Mouse (Mus musculus) MEL (cell line): ENCODE measurements around the gene Dynll2. TPM values are rescaled to one million over a fixed set of nuclear protein-coding genes. Genes with fewer than 3 reads are reported as not detected.

Experiments used
- DNase-seq: peaks from one replicate; pipeline ENCODE4 v3.0.0; 2011; ENCODE audit warnings: low read depth, low spot score
- H3K27ac ChIP-seq: 2 replicates; pipeline ENCODE4 v1.5.1; 2012; ENCODE audit warnings: low read depth, mild to moderate bottlenecking, control low read depth, low read length, moderate library complexity; ENCODE audit not compliant: control insufficient read depth
- H3K27me3 ChIP-seq, 2 experiments: fragments of 150-350 bp in 1 of 2; sonication (generic) in 1 of 2; 2 replicates each; pipeline ENCODE4 v1.6.1; 2012; ENCODE audit warnings: low read length in 2 of 2, mild to moderate bottlenecking in 2 of 2, improper control_type of control experiment in 1 of 2, moderate library complexity in 1 of 2; ENCODE audit not compliant: insufficient read depth in 2 of 2, control insufficient read depth in 1 of 2
- H3K36me3 ChIP-seq, 2 experiments: 2 replicates each; pipeline ENCODE4 v1.6.1; 2012 to 2014; ENCODE audit warnings: low read length in 2 of 2, improper control_type of control experiment in 1 of 2, inconsistent platforms in 1 of 2, mild to moderate bottlenecking in 1 of 2; ENCODE audit not compliant: insufficient read depth in 2 of 2, control insufficient read depth in 1 of 2
- H3K4me1 ChIP-seq, 2 experiments: fragments of 150-350 bp in 1 of 2; sonication (generic) in 1 of 2; 2 replicates each; pipeline ENCODE4 v1.6.1; 2012; ENCODE audit warnings: low read length in 2 of 2, improper control_type of control experiment in 1 of 2, mild to moderate bottlenecking in 1 of 2; ENCODE audit not compliant: insufficient read depth in 2 of 2, control insufficient read depth in 1 of 2
- H3K4me3 ChIP-seq, 2 experiments: fragments of 150-350 bp in 1 of 2; sonication (generic) in 1 of 2; 2 replicates each; pipeline ENCODE4 v1.5.1; 2012; ENCODE audit warnings: low read depth in 2 of 2, low read length in 2 of 2, mild to moderate bottlenecking in 2 of 2, moderate library complexity in 2 of 2, control low read depth in 1 of 2, improper control_type of control experiment in 1 of 2; ENCODE audit not compliant: control insufficient read depth in 1 of 2, insufficient read depth in 1 of 2
- H3K79me2 ChIP-seq: 2 replicates; pipeline ENCODE4 v1.6.1; 2012; ENCODE audit warnings: mild to moderate bottlenecking, low read length, moderate library complexity; ENCODE audit not compliant: control insufficient read depth, poor library complexity, insufficient read depth
- H3K9ac ChIP-seq: 2 replicates; pipeline ENCODE4 v1.6.1; 2012; ENCODE audit warnings: low read depth, mild to moderate bottlenecking, control low read depth, low read length, moderate library complexity; ENCODE audit not compliant: control insufficient read depth, poor library complexity, severe bottlenecking
- H3K9me3 ChIP-seq: fragments of 150-350 bp; sonication (generic); replicated peaks from 2 replicates; pipeline ENCODE4 v1.6.1; 2012; ENCODE audit warnings: mild to moderate bottlenecking, low read length, improper control_type of control experiment, moderate library complexity; ENCODE audit not compliant: insufficient read depth
- CHD2 ChIP-seq: IDR thresholded peaks from 2 replicates; pipeline ENCODE4 v1.6.1; 2011; ENCODE audit warnings: low read length, improper control_type of control experiment
- CTCF ChIP-seq, 3 experiments: IDR thresholded peaks in 2 of 3; conservative IDR thresholded peaks in 1 of 3; 2 replicates each; pipeline ENCODE4 v1.5.1; 2011 to 2012; ENCODE audit warnings: low read length in 3 of 3, low read depth in 2 of 3, mild to moderate bottlenecking in 2 of 3, improper control_type of control experiment in 1 of 3, inconsistent platforms in 1 of 3, mixed read lengths in 1 of 3, moderate library complexity in 1 of 3; ENCODE audit not compliant: control insufficient read depth in 1 of 3, insufficient read depth in 1 of 3, poor library complexity in 1 of 3, severe bottlenecking in 1 of 3
- ELF1 ChIP-seq: IDR thresholded peaks from 2 replicates; pipeline ENCODE4 v1.6.1; 2014; ENCODE audit warnings: low read depth, mild to moderate bottlenecking, inconsistent platforms, low read length, improper control_type of control experiment, moderate library complexity
- EP300 ChIP-seq, 2 experiments: IDR thresholded peaks; 2 replicates each; pipeline ENCODE4 v1.6.1; 2011; ENCODE audit warnings: improper control_type of control experiment in 2 of 2, low read length in 2 of 2, low read depth in 1 of 2, mild to moderate bottlenecking in 1 of 2
- GABPA ChIP-seq: IDR thresholded peaks from 2 replicates; pipeline ENCODE4 v1.6.1; 2012; ENCODE audit warnings: low read depth, mild to moderate bottlenecking, inconsistent platforms, low read length, improper control_type of control experiment, moderate library complexity
- GATA1 ChIP-seq: IDR thresholded peaks from 2 replicates; pipeline ENCODE4 v1.6.1; 2011; ENCODE audit warnings: low read depth, low read length, improper control_type of control experiment
- MAFK ChIP-seq: IDR thresholded peaks from 2 replicates; pipeline ENCODE4 v1.6.1; 2011; ENCODE audit warnings: low read depth, mild to moderate bottlenecking, low read length, improper control_type of control experiment, borderline replicate concordance
- MXI1 ChIP-seq: IDR thresholded peaks from 2 replicates; pipeline ENCODE4 v1.6.1; 2011; ENCODE audit warnings: mild to moderate bottlenecking, low read depth, low read length, improper control_type of control experiment
- NELFE ChIP-seq: IDR thresholded peaks from 2 replicates; pipeline ENCODE4 v1.6.1; 2011; ENCODE audit warnings: low read depth, low read length, improper control_type of control experiment
- POLR2A ChIP-seq, 2 experiments: IDR thresholded peaks; 2 replicates each; pipeline ENCODE4 v1.6.1; 2011 to 2012; ENCODE audit warnings: low read length in 2 of 2, mild to moderate bottlenecking in 2 of 2, control low read depth in 1 of 2, improper control_type of control experiment in 1 of 2, low read depth in 1 of 2, moderate library complexity in 1 of 2; ENCODE audit not compliant: control insufficient read depth in 1 of 2, insufficient read depth in 1 of 2, poor library complexity in 1 of 2
- POLR2AphosphoS2 ChIP-seq: IDR thresholded peaks from 2 replicates; pipeline ENCODE4 v1.6.1; 2011; ENCODE audit warnings: low read length, improper control_type of control experiment
- RAD21 ChIP-seq: IDR thresholded peaks from 2 replicates; pipeline ENCODE4 v1.6.1; 2011; ENCODE audit warnings: mild to moderate bottlenecking, low read depth, low read length, improper control_type of control experiment
- RCOR1 ChIP-seq: IDR thresholded peaks from 2 replicates; pipeline ENCODE4 v1.6.1; 2012; ENCODE audit warnings: low read depth, mild to moderate bottlenecking, inconsistent platforms, low read length, improper control_type of control experiment
- SIN3A ChIP-seq: IDR thresholded peaks from 2 replicates; pipeline ENCODE4 v1.6.1; 2012; ENCODE audit warnings: low read length, improper control_type of control experiment, inconsistent platforms
- SMC3 ChIP-seq: IDR thresholded peaks from 2 replicates; pipeline ENCODE4 v1.6.1; 2011; ENCODE audit warnings: low read depth, low read length, improper control_type of control experiment
- TBP ChIP-seq: IDR thresholded peaks from 2 replicates; pipeline ENCODE4 v1.8.0; 2011; ENCODE audit warnings: low read depth, low read length, improper control_type of control experiment
- TCF12 ChIP-seq: IDR thresholded peaks from 2 replicates; pipeline ENCODE4 v1.6.1; 2014; ENCODE audit warnings: low read depth, mild to moderate bottlenecking, inconsistent platforms, low read length, improper control_type of control experiment, moderate library complexity
- UBTF ChIP-seq: IDR thresholded peaks from 2 replicates; pipeline ENCODE4 v1.6.1; 2012; ENCODE audit warnings: low read depth, mild to moderate bottlenecking, inconsistent platforms, low read length, improper control_type of control experiment, moderate library complexity, borderline replicate concordance; ENCODE audit not compliant: insufficient read depth
- ZC3H11A ChIP-seq: IDR thresholded peaks from 2 replicates; pipeline ENCODE4 v1.6.1; 2012; ENCODE audit warnings: low read depth, mild to moderate bottlenecking, inconsistent platforms, low read length, improper control_type of control experiment
- ZKSCAN1 ChIP-seq: IDR thresholded peaks from 2 replicates; pipeline ENCODE4 v1.6.1; 2012; ENCODE audit warnings: low read depth, mild to moderate bottlenecking, inconsistent platforms, low read length, improper control_type of control experiment, moderate library complexity
- ZNF384 ChIP-seq: IDR thresholded peaks from 2 replicates; pipeline ENCODE4 v1.6.1; 2012; ENCODE audit warnings: low read depth, mild to moderate bottlenecking, inconsistent platforms, low read length, improper control_type of control experiment
- polyA plus RNA-seq, 2 experiments: library from polyadenylated mRNA; stranded (reverse) in 1 of 2; unstranded in 1 of 2; fragments of >175 nt in 1 of 2; fragments of >200 nt in 1 of 2; gene quantifications; 2 replicates each; pipeline versions ENCODE4 v1.2.1 to v1.2.4; 2012; ENCODE audit warnings: low replicate concordance in 2 of 2, low read depth in 1 of 2; ENCODE audit not compliant: insufficient read length in 2 of 2, insufficient read depth in 1 of 2, missing spikeins in 1 of 2
- total RNA-seq: library from RNA; depleted of rRNA; stranded (reverse); fragments of 300-350 nt; gene quantifications from 2 replicates; pipeline ENCODE4 v1.2.3, GENCODE M21; 2012

Dynll2 gene
- total and polyA plus RNA-seq, 3 experiments, result 38.6 to 124 (median 75.8) TPM

GRCm38 (mm10) chr11:87972829-87973228, 14.5 kb downstream of the Dynll2 start:
- DNase-seq, result peak; percentile 50
- Histone ChIP-seq H3K79me2 (no peaks in the 10 kb centered on the region), H3K9me3 (no peaks in the 10 kb centered on the region), H3K27me3 (no peaks in the 10 kb centered on the region), H3K4me3 (peak overlapping the region in 1 of 2 experiments; percentile 11; a peak in 2 of 4 replicates), H3K27ac (no peak overlapping the region)
- TF ChIP-seq MXI1, result no peak; the same call in 1 of the 2 replicates
- TF ChIP-seq CTCF (IDR thresholded peaks at IDR 0.05 in 2 of 3, conservative IDR thresholded peaks at IDR 0.05 in 1 of 3; ENCODE audit: control insufficient read depth in 1 of 3, insufficient read depth in 1 of 3, low read depth in 2 of 3, low read length in 3 of 3, poor library complexity in 1 of 3, severe bottlenecking in 1 of 3), result no peak
- no peak for TF ChIP-seq POLR2AphosphoS2
- TF ChIP-seq ELF1, result no peak
- no peak for TF ChIP-seq GABPA
- TF ChIP-seq TCF12, result no peak
- no peak for TF ChIP-seq POLR2A (IDR thresholded peaks at IDR 0.05; ENCODE audit: control insufficient read depth in 1 of 2, insufficient read depth in 1 of 2, low read depth in 1 of 2, low read length in 2 of 2, poor library complexity in 1 of 2)
- TF ChIP-seq ZNF384, result no peak
- TF ChIP-seq RAD21, result no peak
- TF ChIP-seq, all 39 proteins: peak for 0
- Histone ChIP-seq H3K9ac (no peak overlapping the region), H3K36me3 (peaks cover 0 to 4% of the 10 kb centered on the region in 2 experiments; a peak in 1 of 4 replicates), H3K4me1 (peaks cover 2 to 20% of the 10 kb centered on the region in 2 experiments; a peak in 3 of 4 replicates)

- peak overlapping the region; percentile 45 to 47 for H3K4me3 ChIP-seq
- H3K79me2 ChIP-seq, result no peaks in the 10 kb centered on the region
- no peaks in the 10 kb centered on the region for H3K27me3 ChIP-seq
- H3K27ac ChIP-seq, result no peak overlapping the region
- peak overlapping the region; percentile 33; the same call in 1 of the 2 replicates for H3K9ac ChIP-seq
- peak; percentile 66 for DNase-seq
- H3K9me3 ChIP-seq, result no peaks in the 10 kb centered on the region
- H3K4me1 ChIP-seq, result peaks cover 2 to 19% of the 10 kb centered on the region in 2 experiments; a peak in 3 of 4 replicates
- H3K36me3 ChIP-seq, result peaks cover 0 to 2% of the 10 kb centered on the region in 2 experiments; a peak in 1 of 4 replicates
- no peak for TF ChIP-seq EP300 (IDR thresholded peaks at IDR 0.05; ENCODE audit: low read depth in 1 of 2, low read length in 2 of 2)
- TF ChIP-seq MAFK, result no peak
- TF ChIP-seq ZKSCAN1, result no peak
- TF ChIP-seq MXI1, result peak; percentile 49
- TF ChIP-seq GABPA, result peak; percentile 21; the same call in 1 of the 2 replicates
- TF ChIP-seq CTCF (IDR thresholded peaks at IDR 0.05 in 2 of 3, conservative IDR thresholded peaks at IDR 0.05 in 1 of 3; ENCODE audit: control insufficient read depth in 1 of 3, insufficient read depth in 1 of 3, low read depth in 2 of 3, low read length in 3 of 3, poor library complexity in 1 of 3, severe bottlenecking in 1 of 3), result peak; percentile 41 to 62 (median 46)
- no peak for TF ChIP-seq POLR2AphosphoS2
- TF ChIP-seq NELFE, result no peak
- no peak for TF ChIP-seq ZNF384
- TF ChIP-seq RAD21, result peak; percentile 42
- no peak for TF ChIP-seq POLR2A (IDR thresholded peaks at IDR 0.05; ENCODE audit: control insufficient read depth in 1 of 2, insufficient read depth in 1 of 2, low read depth in 1 of 2, low read length in 2 of 2, poor library complexity in 1 of 2)
- no peak for TF ChIP-seq GATA1
- peak; percentile 47; the same call in 1 of the 2 replicates for TF ChIP-seq ZC3H11A
- no peak for TF ChIP-seq TBP
- peak; percentile 64 for TF ChIP-seq SMC3
- TF ChIP-seq CHD2, result no peak
- TF ChIP-seq RCOR1, result no peak
- no peak for TF ChIP-seq UBTF
- 0 out of 2 replicates have a peak, but pooled peaks have one; percentile 18 for TF ChIP-seq SIN3A
Measured at GRCm38 (mm10) chr11:87968356-87969122, 18.8 kb downstream of the Dynll2 start.
